Mouse (Mus musculus): ENCODE measurements around the gene Fmc1. TPM values are rescaled to one million over a fixed set of nuclear protein-coding genes. Genes with fewer than 3 reads are reported as not detected.
"Not testable (repeated sequence)": the region's sequence is repeated elsewhere in the genome, so short reads cannot be mapped to it uniquely, and the experiment has no call there.

The Fmc1 gene
- polyA plus RNA-seq, 1 experiment, result 83.1 TPM

DNA sequence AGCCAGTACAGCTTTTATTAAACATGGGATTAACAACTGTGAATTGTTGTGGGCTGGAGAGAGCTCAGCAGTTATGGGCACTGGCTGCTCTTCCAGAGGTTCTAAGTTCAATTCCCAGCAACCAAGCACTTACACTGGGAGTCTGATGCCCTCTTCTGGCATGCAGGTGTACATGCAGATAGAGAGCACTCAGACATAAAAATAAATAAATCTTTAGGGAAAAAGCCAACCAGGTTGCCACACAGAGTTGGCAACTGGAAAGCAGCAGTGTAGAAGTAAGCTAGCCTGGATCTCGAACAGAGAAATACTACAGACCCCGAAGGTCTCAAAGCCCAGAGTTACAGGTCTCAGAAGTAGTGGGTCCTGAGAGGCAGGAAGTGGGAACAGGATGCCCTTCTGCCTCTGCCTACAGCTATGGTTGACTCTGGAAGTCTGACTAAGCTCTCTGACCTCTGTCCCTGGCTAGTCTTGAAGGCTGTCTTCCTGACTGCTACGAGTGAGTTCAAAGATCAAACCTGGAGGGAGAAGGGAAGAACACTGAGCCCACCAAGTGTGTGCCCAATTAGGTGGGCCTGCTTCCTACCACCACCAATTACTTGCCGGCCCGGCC lies 2.0 kb upstream of the Fmc1 start:
- DNase-seq (ENCODE audit: low read depth in 1 of 2, low spot score in 2 of 2), result no peak
- no peak for TF ChIP-seq CTCF (IDR thresholded peaks at IDR 0.05; ENCODE audit: extremely low read depth, insufficient read depth, insufficient read length, insufficient replicate concordance)
- no peak for TF ChIP-seq POLR2A (IDR thresholded peaks at IDR 0.05; ENCODE audit: low read depth, low read length)
- no peaks in the 10 kb centered on the region for H3K4me1 ChIP-seq (ENCODE audit: control insufficient read depth, insufficient read depth, insufficient read length)
- H3K27me3 ChIP-seq (ENCODE audit: control insufficient read depth, insufficient read depth, low read length), result no peaks in the 10 kb centered on the region
- H3K27ac ChIP-seq (ENCODE audit: insufficient read depth, low read length), result peak overlapping the region; percentile 3; the same call in 1 of the 2 replicates
- H3K4me3 ChIP-seq (ENCODE audit: extremely low read depth, insufficient read depth, insufficient read length), result no peak overlapping the region
- H3K36me3 ChIP-seq (ENCODE audit: control insufficient read depth, insufficient read depth, low read length), result no peaks in the 10 kb centered on the region
- WGBS, result 40% methylated on average over 5 of the region's 5 CpGs

- no peaks in the 10 kb centered on the region for H3K36me3 ChIP-seq (ENCODE audit: control insufficient read depth, insufficient read depth, low read length)
- TF ChIP-seq CTCF (IDR thresholded peaks at IDR 0.05; ENCODE audit: extremely low read depth, insufficient read depth, insufficient read length, insufficient replicate concordance), result no peak
- TF ChIP-seq POLR2A (IDR thresholded peaks at IDR 0.05; ENCODE audit: low read depth, low read length), result no peak
- H3K4me3 ChIP-seq (ENCODE audit: extremely low read depth, insufficient read depth, insufficient read length), result peak overlapping the region; percentile 74
- 7% methylated on average over 25 of the region's 25 CpGs for WGBS
- H3K4me1 ChIP-seq (ENCODE audit: control insufficient read depth, insufficient read depth, insufficient read length), result no peaks in the 10 kb centered on the region
- no peaks in the 10 kb centered on the region for H3K27me3 ChIP-seq (ENCODE audit: control insufficient read depth, insufficient read depth, low read length)
- DNase-seq (ENCODE audit: low read depth in 1 of 2, low spot score in 2 of 2), result peak in 1 of 2 experiments; percentile 32
- H3K27ac ChIP-seq (ENCODE audit: insufficient read depth, low read length), result peak overlapping the region; percentile 95
Observed at GRCm38 (mm10) chr6:38532500-38533420, 542 bp upstream of the Fmc1 start.

GRCm38 (mm10) chr6:38534640-38535365 lies 1.5 kb downstream of the Fmc1 start:
- peaks cover 1% of the 10 kb centered on the region for H3K36me3 ChIP-seq (ENCODE audit: control insufficient read depth, insufficient read depth, low read length)
- DNase-seq (ENCODE audit: low read depth in 1 of 2, low spot score in 2 of 2), result peak; percentile 88 to 98
- peak overlapping the region; percentile 95 for H3K27ac ChIP-seq (ENCODE audit: insufficient read depth, low read length)
- H3K4me3 ChIP-seq (ENCODE audit: extremely low read depth, insufficient read depth, insufficient read length), result peak overlapping the region; percentile 79
- H3K4me1 ChIP-seq (ENCODE audit: control insufficient read depth, insufficient read depth, insufficient read length), result no peaks in the 10 kb centered on the region
- TF ChIP-seq POLR2A (IDR thresholded peaks at IDR 0.05; ENCODE audit: low read depth, low read length), result peak; percentile 56
- TF ChIP-seq CTCF (IDR thresholded peaks at IDR 0.05; ENCODE audit: extremely low read depth, insufficient read depth, insufficient read length, insufficient replicate concordance), result peak; percentile 96
- H3K27me3 ChIP-seq (ENCODE audit: control insufficient read depth, insufficient read depth, low read length), result no peaks in the 10 kb centered on the region
- WGBS, result under 1% methylated on average over 53 of the region's 53 CpGs

DNA sequence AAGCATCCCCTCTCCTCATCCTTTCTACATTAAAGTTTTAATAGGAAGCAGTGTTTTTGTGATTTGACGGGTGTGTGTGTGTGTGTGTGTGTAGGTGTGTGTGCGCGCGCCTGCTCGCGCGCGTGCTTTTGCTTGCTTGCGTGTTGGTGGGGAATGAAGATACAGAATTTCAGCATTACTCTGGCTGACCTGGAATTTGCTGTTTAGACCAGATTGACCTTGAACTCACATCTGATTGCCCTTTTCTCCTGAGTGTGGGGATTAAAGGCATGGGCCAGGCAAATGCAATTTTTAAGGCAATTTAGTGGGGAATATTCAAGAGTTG lies 2.0 kb downstream of the Fmc1 start:
- no peak for TF ChIP-seq CTCF (IDR thresholded peaks at IDR 0.05; ENCODE audit: extremely low read depth, insufficient read depth, insufficient read length, insufficient replicate concordance)
- TF ChIP-seq POLR2A (IDR thresholded peaks at IDR 0.05; ENCODE audit: low read depth, low read length), result no peak
- no peak for DNase-seq (ENCODE audit: low read depth in 1 of 2, low spot score in 2 of 2)
- Histone ChIP-seq H3K27ac (ENCODE audit: insufficient read depth, low read length) (peak overlapping the region; percentile 95), H3K4me3 (ENCODE audit: extremely low read depth, insufficient read depth, insufficient read length) (peak overlapping the region; percentile 79), H3K4me1 (ENCODE audit: control insufficient read depth, insufficient read depth, insufficient read length) (no peaks in the 10 kb centered on the region), H3K27me3 (ENCODE audit: control insufficient read depth, insufficient read depth, low read length) (no peaks in the 10 kb centered on the region), H3K36me3 (ENCODE audit: control insufficient read depth, insufficient read depth, low read length) (peaks cover 3% of the 10 kb centered on the region)
- WGBS, result 0% methylated on average over 9 of the region's 9 CpGs

- 35% methylated on average over 1 of the region's 1 CpGs for WGBS
- Histone ChIP-seq H3K27me3 (ENCODE audit: control insufficient read depth, insufficient read depth, low read length) (no peaks in the 10 kb centered on the region), H3K36me3 (ENCODE audit: control insufficient read depth, insufficient read depth, low read length) (peaks cover 3% of the 10 kb centered on the region), H3K4me1 (ENCODE audit: control insufficient read depth, insufficient read depth, insufficient read length) (no peaks in the 10 kb centered on the region), H3K4me3 (ENCODE audit: extremely low read depth, insufficient read depth, insufficient read length) (no peak overlapping the region), H3K27ac (ENCODE audit: insufficient read depth, low read length) (no peak overlapping the region)
- TF ChIP-seq CTCF (IDR thresholded peaks at IDR 0.05; ENCODE audit: extremely low read depth, insufficient read depth, insufficient read length, insufficient replicate concordance) (no peak), POLR2A (IDR thresholded peaks at IDR 0.05; ENCODE audit: low read depth, low read length) (no peak)
- DNase-seq (ENCODE audit: low read depth in 1 of 2, low spot score in 2 of 2), result no peak
Observed at GRCm38 (mm10) chr6:38535788-38536187, 2.5 kb downstream of the Fmc1 start.

- not testable (repeated sequence) for H3K4me3 ChIP-seq (ENCODE audit: extremely low read depth, insufficient read depth, insufficient read length); DNase-seq (ENCODE audit: low read depth in 1 of 2, low spot score in 2 of 2); H3K27ac ChIP-seq (ENCODE audit: insufficient read depth, low read length); H3K4me1 ChIP-seq (ENCODE audit: control insufficient read depth, insufficient read depth, insufficient read length); H3K27me3 ChIP-seq (ENCODE audit: control insufficient read depth, insufficient read depth, low read length); H3K36me3 ChIP-seq (ENCODE audit: control insufficient read depth, insufficient read depth, low read length)
- WGBS, result 92% methylated on average over 5 of the region's 5 CpGs
Observed at GRCm38 (mm10) chr6:38544141-38544540, 10.8 kb downstream of the Fmc1 start.

- H3K27ac ChIP-seq (ENCODE audit: insufficient read depth, low read length); H3K4me3 ChIP-seq (ENCODE audit: extremely low read depth, insufficient read depth, insufficient read length); H3K27me3 ChIP-seq (ENCODE audit: control insufficient read depth, insufficient read depth, low read length); H3K4me1 ChIP-seq (ENCODE audit: control insufficient read depth, insufficient read depth, insufficient read length); H3K36me3 ChIP-seq (ENCODE audit: control insufficient read depth, insufficient read depth, low read length); DNase-seq (ENCODE audit: low read depth in 1 of 2, low spot score in 2 of 2): not testable (repeated sequence)
- 91% methylated on average over 2 of the region's 2 CpGs for WGBS
Observed at GRCm38 (mm10) chr6:38547005-38547404, 13.7 kb downstream of the Fmc1 start.
